Mouse (Mus musculus) limb, embryonic 15.5 days (tissue): Measurements from ENCODE around the gene Reep6. TPM values are rescaled to one million over a fixed set of nuclear protein-coding genes. Genes with fewer than 3 reads are reported as not detected.
"Not testable (repeated sequence)": the region's sequence is repeated elsewhere in the genome, so short reads cannot be mapped to it uniquely, and the experiment has no call there.

Source experiments
- ATAC-seq: fragments of 200-750 bp; cut with Nextera tagmentation; 2 replicates; pipeline ENCODE4 v1.8.0; 2017; ENCODE audit warnings: low read depth, moderate TSS enrichment; ENCODE audit not compliant: insufficient number of reproducible peaks, low FRiP score, low TSS enrichment
- H3K27ac ChIP-seq: fragments of 300-500 bp; sonication (generic); 2 replicates; pipeline ENCODE4 v1.5.1; 2015; ENCODE audit warnings: moderate library complexity, mild to moderate bottlenecking, inconsistent platforms
- H3K27me3 ChIP-seq: fragments of 300-500 bp; sonication (generic); 2 replicates; pipeline ENCODE4 v1.6.1; 2015; ENCODE audit warnings: inconsistent platforms
- H3K36me3 ChIP-seq: fragments of 300-500 bp; sonication (generic); 2 replicates; pipeline ENCODE4 v1.6.1; 2015; ENCODE audit warnings: inconsistent platforms
- H3K4me1 ChIP-seq: fragments of 300-500 bp; sonication (generic); 2 replicates; pipeline ENCODE4 v1.6.1; 2015; ENCODE audit warnings: inconsistent platforms
- H3K4me2 ChIP-seq: fragments of 300-500 bp; sonication (generic); 2 replicates; pipeline ENCODE4 v1.6.1; 2015; ENCODE audit warnings: mild to moderate bottlenecking, inconsistent platforms
- H3K4me3 ChIP-seq: fragments of 300-500 bp; sonication (generic); 2 replicates; pipeline ENCODE4 v1.5.1; 2015; ENCODE audit warnings: mild to moderate bottlenecking, inconsistent platforms
- H3K9ac ChIP-seq: fragments of 300-500 bp; sonication (generic); 2 replicates; pipeline ENCODE4 v1.6.1; 2015; ENCODE audit warnings: inconsistent platforms
- H3K9me3 ChIP-seq: fragments of 300-500 bp; sonication (generic); 2 replicates; pipeline ENCODE4 v1.6.1; 2016; ENCODE audit warnings: inconsistent platforms
- WGBS: fragments of 180-500 bp; shearing (Covaris S2); methylation state at CpG from one replicate; pipeline ENCODE4 v1.1.7; 2015; 5-methylcytosine and 5-hydroxymethylcytosine counted together
- polyA plus RNA-seq: library from polyadenylated mRNA; unstranded; fragments of >200 nt; fragmentation: Nextera tagmentation; extraction: Ambion mirVana; gene quantifications from 2 replicates; pipeline ENCODE4 v1.2.1, GENCODE M21; 2015

Gene Reep6
- polyA plus RNA-seq, 1 experiment from 2014 or later = 13.8 TPM

DNA sequence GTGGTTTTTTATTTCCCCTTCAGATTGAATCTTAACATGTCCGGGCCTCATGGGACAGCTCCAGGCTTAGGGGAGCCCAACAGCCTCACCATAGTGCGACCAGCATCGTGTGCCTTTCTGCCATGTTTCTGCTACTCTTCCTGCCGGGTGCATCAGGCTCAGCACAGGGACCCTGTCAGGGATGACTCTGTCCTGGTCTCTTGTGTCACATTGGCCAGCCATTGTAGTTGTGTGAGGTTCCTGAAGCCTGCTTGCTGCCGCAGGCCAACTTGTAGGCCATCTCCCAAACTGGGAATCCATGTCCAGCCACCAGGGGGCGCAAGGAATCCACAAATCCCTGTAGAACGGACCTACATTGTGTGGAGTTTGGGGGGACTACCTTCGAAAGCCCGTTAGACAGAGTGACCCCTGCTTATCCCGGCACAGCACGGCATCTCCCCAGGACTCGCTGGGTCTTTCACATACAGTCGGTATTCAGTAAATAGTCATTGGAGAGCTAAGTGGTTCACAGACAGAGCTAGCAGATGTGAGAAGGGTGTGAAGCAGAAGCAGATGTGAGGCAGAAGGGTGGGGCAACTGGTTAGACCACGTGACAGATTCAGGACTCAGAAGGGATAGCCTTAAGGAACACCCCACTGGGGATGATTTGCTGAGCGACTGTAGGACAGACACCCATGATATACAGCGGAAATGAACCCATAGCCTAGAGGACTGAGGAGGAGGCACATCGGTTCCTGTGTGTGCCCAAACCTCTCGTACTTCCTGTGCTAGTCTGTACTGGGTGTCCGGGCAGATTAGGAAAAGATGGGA is 10.4 kb downstream of the Reep6 start:
- 0 out of 2 replicates have a peak, but pooled peaks have one; percentile 8 for ATAC-seq
- H3K4me2 ChIP-seq = peak overlapping the region; percentile 34
- no peak overlapping the region for H3K4me3 ChIP-seq

GRCm38 (mm10) chr10:80341026-80341425 is 11.3 kb downstream of the Reep6 start:
- ATAC-seq = no peak
- 19% methylated on average over 21 of the region's 21 CpGs for WGBS

More for the DNA sequence above, 10.4 kb downstream of the Reep6 start:
- no peak overlapping the region for H3K9ac ChIP-seq
- no peak overlapping the region for H3K27ac ChIP-seq
- no peaks in the 10 kb centered on the region for H3K36me3 ChIP-seq
- WGBS = 20% methylated on average over 19 of the region's 19 CpGs
- peaks cover 54% of the 10 kb centered on the region for H3K27me3 ChIP-seq
- no peaks in the 10 kb centered on the region for H3K9me3 ChIP-seq
- H3K4me1 ChIP-seq = peaks cover 58% of the 10 kb centered on the region

DNA sequence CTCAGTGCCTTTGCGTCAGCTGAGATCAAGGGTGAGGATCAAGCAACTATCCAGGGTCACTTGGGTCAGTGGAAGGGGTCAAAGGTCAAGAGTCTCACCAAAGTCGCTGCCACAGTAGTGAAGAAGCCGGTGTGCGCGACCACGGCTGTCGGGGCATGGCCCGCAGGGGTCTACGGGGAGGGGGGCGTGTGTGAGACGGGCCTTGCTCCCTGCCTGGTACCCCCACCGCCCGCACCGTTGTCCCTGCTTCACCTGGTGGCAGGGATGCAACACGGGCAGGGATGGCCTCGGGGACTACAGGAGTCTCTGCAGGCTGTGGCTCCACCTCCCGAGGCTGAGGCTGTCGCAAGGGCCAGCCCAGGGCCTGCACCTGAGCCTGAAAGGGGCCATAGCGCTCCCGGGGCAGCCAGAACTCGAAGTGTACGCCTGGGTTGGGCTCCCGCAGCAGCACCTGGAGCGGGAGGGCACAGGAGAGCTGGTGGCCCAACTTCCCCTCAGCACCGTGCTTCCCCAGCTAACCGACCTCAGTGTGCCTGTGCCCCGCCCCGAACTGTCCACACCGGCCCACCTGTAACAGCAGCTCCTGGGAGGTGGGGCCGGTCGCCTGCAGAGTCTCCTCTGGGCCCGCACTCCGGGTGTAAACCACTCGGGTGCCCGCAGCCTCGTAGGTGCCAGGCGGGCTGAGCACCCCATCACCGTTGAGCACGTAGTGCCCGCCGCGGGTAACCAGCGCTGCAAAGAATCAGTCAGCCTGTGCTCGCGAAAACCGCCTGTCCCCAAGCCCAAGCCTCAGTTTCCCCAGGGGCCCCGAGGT is 11.9 kb downstream of the Reep6 start:
- Histone ChIP-seq H3K4me2 (peak overlapping the region; percentile 55), H3K27ac (no peak overlapping the region), H3K9ac (no peak overlapping the region), H3K27me3 (peaks cover 69% of the 10 kb centered on the region), H3K4me1 (peaks cover 58% of the 10 kb centered on the region), H3K4me3 (peak overlapping the region; percentile 33), H3K9me3 (no peaks in the 10 kb centered on the region), H3K36me3 (no peaks in the 10 kb centered on the region)
- no peak for ATAC-seq
- WGBS = 4% methylated on average over 47 of the region's 47 CpGs

More at GRCm38 (mm10) chr10:80341026-80341425, 11.3 kb downstream of the Reep6 start:
- Histone ChIP-seq H3K27me3 (peaks cover 63% of the 10 kb centered on the region), H3K27ac (no peak overlapping the region), H3K4me1 (peaks cover 61% of the 10 kb centered on the region), H3K4me2 (no peak overlapping the region), H3K36me3 (no peaks in the 10 kb centered on the region), H3K9me3 (no peaks in the 10 kb centered on the region), H3K9ac (no peak overlapping the region), H3K4me3 (no peak overlapping the region)

GRCm38 (mm10) chr10:80342305-80342748 is 12.6 kb downstream of the Reep6 start:
- peak overlapping the region; percentile 55 for H3K4me2 ChIP-seq
- peak overlapping the region; percentile 33 for H3K4me3 ChIP-seq
- no peak for ATAC-seq
- 3% methylated on average over 26 of the region's 26 CpGs for WGBS
- H3K9me3 ChIP-seq = no peaks in the 10 kb centered on the region
- H3K27me3 ChIP-seq = peaks cover 73% of the 10 kb centered on the region
- H3K27ac ChIP-seq = no peak overlapping the region
- H3K4me1 ChIP-seq = peaks cover 60% of the 10 kb centered on the region
- H3K36me3 ChIP-seq = no peaks in the 10 kb centered on the region
- no peak overlapping the region for H3K9ac ChIP-seq

DNA sequence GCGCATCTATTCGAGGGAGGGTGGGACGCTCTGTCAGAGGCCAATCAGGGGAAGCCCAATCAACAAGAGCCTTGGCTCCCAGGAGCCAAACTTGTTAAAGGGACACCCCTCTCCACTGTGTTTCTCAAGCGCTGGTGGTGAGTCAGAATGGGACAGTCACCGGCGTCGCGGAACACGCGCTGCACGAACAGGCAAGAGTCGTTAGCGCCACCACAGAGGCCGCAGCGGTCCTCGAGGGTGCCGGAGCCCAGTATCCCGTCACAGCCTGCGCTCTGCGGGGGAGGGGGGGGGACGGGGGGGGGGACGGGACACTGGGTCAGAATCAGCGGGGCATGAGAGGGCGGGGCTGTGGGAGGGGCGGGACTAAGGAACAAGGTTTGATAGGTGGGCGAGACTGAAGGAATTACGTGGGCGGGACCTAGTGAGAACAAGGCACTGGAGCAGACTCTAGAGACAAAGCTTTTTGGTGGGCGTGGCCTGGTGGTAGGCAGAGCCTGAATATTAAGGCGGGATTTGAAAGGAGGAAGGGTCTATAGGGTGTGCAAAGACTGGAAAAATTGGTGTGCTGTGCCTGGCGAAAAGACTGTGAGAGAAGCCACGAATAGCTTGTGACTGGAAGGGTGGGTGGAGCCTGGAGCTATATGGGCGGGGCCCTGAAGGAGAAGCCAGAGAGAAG is 13.1 kb downstream of the Reep6 start:
- no peaks in the 10 kb centered on the region for H3K9me3 ChIP-seq
- ATAC-seq = peak; percentile 66
- H3K27ac ChIP-seq = no peak overlapping the region; the same call in 1 of the 2 replicates
- no peaks in the 10 kb centered on the region for H3K36me3 ChIP-seq
- H3K4me2 ChIP-seq = peak overlapping the region; percentile 55
- under 1% methylated on average over 33 of the region's 33 CpGs for WGBS
- peak overlapping the region; percentile 33 for H3K4me3 ChIP-seq
- no peak overlapping the region for H3K9ac ChIP-seq
- peaks cover 66% of the 10 kb centered on the region for H3K4me1 ChIP-seq
- H3K27me3 ChIP-seq = peaks cover 77% of the 10 kb centered on the region

DNA sequence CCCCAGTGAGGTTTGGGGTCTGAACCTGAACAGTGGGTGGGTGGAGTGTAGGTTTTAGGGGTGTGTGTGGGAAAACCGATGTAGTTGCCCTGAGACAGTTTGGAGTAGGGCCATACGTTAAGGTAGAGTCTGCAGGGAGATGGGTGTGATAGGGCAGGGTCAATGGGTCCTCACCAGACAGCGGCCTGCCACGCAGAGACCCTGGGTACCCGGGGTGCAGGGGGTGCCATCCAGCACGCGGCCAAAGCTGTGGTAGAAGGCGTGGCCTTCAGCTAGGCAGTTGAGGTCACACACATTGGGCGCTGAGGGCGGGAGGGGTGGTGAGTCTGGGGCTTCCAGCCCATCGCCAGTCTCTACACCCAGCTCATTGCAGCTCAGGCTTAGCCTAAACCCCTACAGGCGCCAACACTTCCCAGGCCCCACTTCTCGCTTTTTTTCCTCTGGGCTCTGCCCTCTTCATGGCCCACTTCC is 13.7 kb downstream of the Reep6 start:
- 25% methylated on average over 13 of the region's 13 CpGs for WGBS
- no peak for ATAC-seq
- H3K27ac ChIP-seq = no peak overlapping the region; the same call in 1 of the 2 replicates
- no peak overlapping the region for H3K9ac ChIP-seq
- H3K4me3 ChIP-seq = peak overlapping the region; percentile 33
- H3K4me2 ChIP-seq = peak overlapping the region; percentile 55
- H3K9me3 ChIP-seq = no peaks in the 10 kb centered on the region
- H3K4me1 ChIP-seq = peaks cover 71% of the 10 kb centered on the region
- H3K27me3 ChIP-seq = peaks cover 81% of the 10 kb centered on the region
- no peaks in the 10 kb centered on the region for H3K36me3 ChIP-seq

DNA sequence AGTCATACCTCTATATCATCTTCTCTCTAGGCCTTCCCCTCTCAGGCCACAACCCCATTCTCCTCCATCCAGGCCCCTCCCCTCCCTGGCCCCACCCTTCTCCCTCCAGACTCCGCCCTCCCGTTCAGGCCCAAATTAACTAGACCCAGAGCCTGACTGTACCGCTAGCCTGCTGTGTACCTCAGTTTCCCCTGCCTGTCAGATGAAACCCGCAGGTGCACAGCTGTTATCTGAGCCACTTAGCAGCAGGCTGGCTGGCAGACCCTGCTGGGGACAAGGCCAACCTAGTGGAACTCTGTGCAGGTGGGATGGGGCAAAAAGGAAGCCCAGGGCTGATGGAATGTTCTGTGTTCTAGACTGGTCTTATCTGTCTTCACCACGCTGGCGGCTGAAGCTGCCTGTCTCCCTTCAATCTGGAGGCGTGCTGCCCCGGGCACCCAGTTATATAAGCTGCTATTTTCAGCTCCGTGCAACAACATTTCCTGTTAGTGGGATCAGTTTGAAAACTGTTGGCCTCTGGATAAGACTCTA is 14.4 kb downstream of the Reep6 start:
- peak overlapping the region; percentile 31; the same call in 1 of the 2 replicates for H3K4me2 ChIP-seq

GRCm38 (mm10) chr10:80345122-80345521 is 15.4 kb downstream of the Reep6 start:
- Histone ChIP-seq H3K9me3 (no peaks in the 10 kb centered on the region), H3K4me1 (peaks cover 75% of the 10 kb centered on the region), H3K27ac (no peak overlapping the region), H3K4me3 (peak overlapping the region; percentile 16), H3K4me2 (peak overlapping the region; percentile 31), H3K36me3 (no peaks in the 10 kb centered on the region), H3K27me3 (peaks cover 97% of the 10 kb centered on the region), H3K9ac (no peak overlapping the region)
- WGBS = 2% methylated on average over 16 of the region's 16 CpGs
- no peak for ATAC-seq

More for the DNA sequence above, 14.4 kb downstream of the Reep6 start:
- Histone ChIP-seq H3K9me3 (no peaks in the 10 kb centered on the region), H3K27me3 (peaks cover 88% of the 10 kb centered on the region), H3K4me1 (peaks cover 79% of the 10 kb centered on the region), H3K4me3 (no peak overlapping the region), H3K36me3 (no peaks in the 10 kb centered on the region), H3K9ac (no peak overlapping the region), H3K27ac (0 out of 2 replicates have a peak overlapping the region, but pooled peaks have one; percentile 22)
- 41% methylated on average over 9 of the region's 9 CpGs for WGBS
- no peak for ATAC-seq

DNA sequence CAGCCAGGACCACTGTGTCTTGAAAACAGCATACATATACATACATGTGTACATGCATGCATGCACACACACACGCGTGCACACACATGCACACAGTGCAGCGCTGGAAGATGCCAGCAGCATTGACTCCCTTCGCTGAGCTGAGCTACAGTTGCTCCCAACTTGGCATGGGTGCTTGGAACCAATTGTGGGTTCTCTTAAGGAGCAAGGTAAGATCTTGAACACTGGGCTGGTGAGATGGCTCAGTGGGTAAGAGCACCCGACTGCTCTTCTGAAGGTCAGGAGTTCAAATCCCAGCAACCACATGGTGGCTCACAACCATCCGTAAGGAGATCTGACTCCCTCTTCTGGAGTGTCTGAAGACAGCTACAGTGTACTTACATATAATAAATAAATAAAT is 16.2 kb downstream of the Reep6 start:
- not testable (repeated sequence) for H3K9ac ChIP-seq, H3K9me3 ChIP-seq, ATAC-seq, H3K4me2 ChIP-seq, H3K27ac ChIP-seq, H3K36me3 ChIP-seq, H3K4me3 ChIP-seq
- H3K27me3 ChIP-seq = peaks cover 97% of the 10 kb centered on the region
- WGBS = 83% methylated on average over 6 of the region's 6 CpGs
- H3K4me1 ChIP-seq = peaks cover 71% of the 10 kb centered on the region

DNA sequence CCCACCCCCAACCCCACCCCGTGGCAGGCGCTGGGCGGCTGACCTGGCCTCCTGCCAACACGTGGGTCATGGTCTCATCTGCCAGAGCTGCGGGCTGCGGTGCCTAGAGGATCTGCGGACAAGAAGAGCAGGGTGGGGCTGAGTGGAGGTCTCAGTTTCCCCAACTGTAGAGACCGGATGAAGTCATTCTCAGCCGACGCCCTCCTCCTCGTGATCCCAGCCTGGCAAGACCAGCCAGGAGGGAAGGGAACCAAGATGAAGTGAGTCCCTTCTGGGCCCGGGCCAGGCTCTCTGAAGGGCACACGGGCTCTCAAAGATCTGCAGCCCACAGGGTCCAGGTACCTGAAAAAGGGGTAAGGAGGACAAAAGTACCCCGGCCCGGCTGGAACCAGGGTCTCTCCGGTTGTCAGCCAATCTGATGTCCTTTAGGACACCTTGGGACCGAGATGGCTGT is 17.8 kb downstream of the Reep6 start:
- Histone ChIP-seq H3K27me3 (peaks cover 97% of the 10 kb centered on the region), H3K9me3 (no peaks in the 10 kb centered on the region), H3K4me3 (peak overlapping the region; percentile 38), H3K27ac (no peak overlapping the region), H3K36me3 (no peaks in the 10 kb centered on the region), H3K4me1 (peaks cover 55% of the 10 kb centered on the region), H3K4me2 (peak overlapping the region; percentile 52), H3K9ac (0 out of 2 replicates have a peak overlapping the region, but pooled peaks have one; percentile 28)
- no peak for ATAC-seq
- 11% methylated on average over 17 of the region's 17 CpGs for WGBS

DNA sequence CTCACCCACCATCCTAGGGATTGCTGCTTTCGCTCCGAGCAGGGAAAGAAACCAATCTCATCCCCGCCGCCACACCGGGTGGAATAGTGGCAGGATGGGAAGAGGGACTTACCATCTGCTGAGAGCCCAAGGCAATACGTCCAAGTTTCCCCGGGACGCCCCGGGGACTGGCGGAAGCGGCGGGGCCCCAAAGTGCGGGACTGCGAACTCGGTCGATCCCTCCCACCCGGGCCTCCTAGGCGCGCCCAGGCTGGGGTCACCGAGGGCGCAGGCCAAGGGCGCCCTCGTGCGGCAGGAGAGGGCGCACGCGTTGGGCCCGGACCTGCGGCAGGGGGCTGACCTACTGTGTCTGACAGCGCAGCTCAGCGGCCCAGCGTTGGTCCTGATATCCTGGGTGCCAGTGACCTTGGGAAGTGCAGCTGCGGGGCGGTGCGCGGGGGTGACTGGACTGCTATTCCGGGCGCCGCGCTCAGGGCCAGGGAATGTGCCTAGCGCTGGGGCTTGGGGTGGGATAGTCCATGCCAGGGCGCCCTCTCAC is 18.6 kb downstream of the Reep6 start, which contains the start of gene Adamtsl5:
Gene Adamtsl5 (minus strand): TSS at position 169 of the 538 bp plus-strand sequence.
- Histone ChIP-seq H3K27me3 (peaks cover 97% of the 10 kb centered on the region), H3K9me3 (no peaks in the 10 kb centered on the region), H3K4me1 (peaks cover 47% of the 10 kb centered on the region), H3K27ac (0 out of 2 replicates have a peak within 1 kb of the TSS, but pooled peaks have one; percentile 13), H3K4me3 (peak within 1 kb of the TSS; percentile 38), H3K4me2 (peak within 1 kb of the TSS; percentile 52), H3K9ac (peak within 1 kb of the TSS; percentile 31; the same call in 1 of the 2 replicates), H3K36me3 (no peaks in the 10 kb centered on the region)
- ATAC-seq = peak; percentile 50
- WGBS = 1% methylated on average over 41 of the region's 42 CpGs
